Mouse (Mus musculus): Measurements from ENCODE around the gene Plekha5. TPM values are rescaled to one million over a fixed set of nuclear protein-coding genes. Genes with fewer than 3 reads are reported as not detected.
A peak's percentile ranks its signal among the peaks of the same experiment; 100 is the strongest.
"Not testable (repeated sequence)": the region's sequence is repeated elsewhere in the genome, so short reads cannot be mapped to it uniquely, and the experiment has no call there.

Plekha5 gene
- total and polyA plus RNA-seq, 2 experiments from 2014 or later, result 24.2 to 28.8 TPM

DNA sequence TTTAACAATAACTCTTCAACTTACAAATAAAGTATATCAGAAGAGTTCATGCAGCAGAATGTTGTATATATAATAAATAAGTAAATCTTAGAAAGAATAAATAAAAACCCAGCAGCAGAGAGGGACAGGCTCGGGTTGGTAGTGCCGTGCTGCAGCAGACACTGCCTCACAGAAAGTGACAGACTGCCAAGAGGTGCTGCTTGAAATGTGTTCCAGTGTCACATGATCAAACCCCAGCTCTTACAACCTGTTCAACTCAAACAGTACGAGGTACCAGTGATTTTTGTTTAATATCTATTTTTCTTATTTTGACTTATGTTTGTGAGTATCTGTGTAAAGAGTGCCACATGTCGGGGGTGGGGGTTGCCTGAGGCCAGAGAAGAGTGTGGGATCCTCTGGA, 75.1 kb downstream of the Plekha5 start:
- H3K4me1 ChIP-seq (ENCODE audit: insufficient read depth, low read length), result no peaks in the 10 kb centered on the region
- WGBS, result 87% methylated on average over 4 of the region's 4 CpGs
- H3K27ac ChIP-seq (ENCODE audit: low read depth, low read length), result no peak overlapping the region
- TF ChIP-seq CTCF (IDR thresholded peaks at IDR 0.05), result no peak
- DNase-seq (ENCODE audit: low spot score) (no peak), ATAC-seq (ENCODE audit: low FRiP score) (no peak)
- no peak overlapping the region for H3K4me2 ChIP-seq (ENCODE audit: low read depth, low read length, poor library complexity, severe bottlenecking)
- no peaks in the 10 kb centered on the region for H3K9me3 ChIP-seq (ENCODE audit: low read length)
- no peaks in the 10 kb centered on the region for H3K36me3 ChIP-seq (ENCODE audit: insufficient read depth, low read length)
- H3K9ac ChIP-seq (replicated peaks; ENCODE audit: low read length, poor library complexity, severe bottlenecking), result no peak overlapping the region
- H3K4me3 ChIP-seq (ENCODE audit: low read depth, low read length), result no peak overlapping the region
- no peaks in the 10 kb centered on the region for H3K27me3 ChIP-seq (ENCODE audit: insufficient read depth, low read length)

- not testable (repeated sequence) for DNase-seq (ENCODE audit: low spot score); ATAC-seq (ENCODE audit: low FRiP score); H3K27ac ChIP-seq (ENCODE audit: low read depth, low read length); H3K4me2 ChIP-seq (ENCODE audit: low read depth, low read length, poor library complexity, severe bottlenecking); H3K4me3 ChIP-seq (ENCODE audit: low read depth, low read length); H3K27me3 ChIP-seq (ENCODE audit: insufficient read depth, low read length); H3K36me3 ChIP-seq (ENCODE audit: insufficient read depth, low read length); H3K4me1 ChIP-seq (ENCODE audit: insufficient read depth, low read length); H3K9ac ChIP-seq (replicated peaks; ENCODE audit: low read length, poor library complexity, severe bottlenecking); H3K9me3 ChIP-seq (ENCODE audit: low read length)
- peak; percentile 33 for TF ChIP-seq CTCF (IDR thresholded peaks at IDR 0.05)
- WGBS, result 75% methylated on average over 1 of the region's 1 CpGs
Measured at GRCm38 (mm10) chr6:140500829-140501228, 77.0 kb downstream of the Plekha5 start.

GRCm38 (mm10) chr6:140501841-140502240, 78.0 kb downstream of the Plekha5 start:
- DNase-seq (ENCODE audit: low spot score) (no peak), ATAC-seq (ENCODE audit: low FRiP score) (no peak)
- H3K4me1 ChIP-seq (ENCODE audit: insufficient read depth, low read length), result no peaks in the 10 kb centered on the region
- no peak for TF ChIP-seq CTCF (IDR thresholded peaks at IDR 0.05)
- H3K36me3 ChIP-seq (ENCODE audit: insufficient read depth, low read length), result no peaks in the 10 kb centered on the region
- no peaks in the 10 kb centered on the region for H3K9me3 ChIP-seq (ENCODE audit: low read length)
- no peak overlapping the region for H3K4me2 ChIP-seq (ENCODE audit: low read depth, low read length, poor library complexity, severe bottlenecking)
- H3K27me3 ChIP-seq (ENCODE audit: insufficient read depth, low read length), result no peaks in the 10 kb centered on the region
- H3K27ac ChIP-seq (ENCODE audit: low read depth, low read length), result no peak overlapping the region
- H3K4me3 ChIP-seq (ENCODE audit: low read depth, low read length), result no peak overlapping the region
- WGBS, result 86% methylated on average over 7 of the region's 7 CpGs
- no peak overlapping the region for H3K9ac ChIP-seq (replicated peaks; ENCODE audit: low read length, poor library complexity, severe bottlenecking)

GRCm38 (mm10) chr6:140504796-140505195, 80.9 kb downstream of the Plekha5 start:
- no peak overlapping the region for H3K27ac ChIP-seq (ENCODE audit: low read depth, low read length)
- H3K9ac ChIP-seq (replicated peaks; ENCODE audit: low read length, poor library complexity, severe bottlenecking), result no peak overlapping the region
- DNase-seq (ENCODE audit: low spot score), result no peak
- no peaks in the 10 kb centered on the region for H3K27me3 ChIP-seq (ENCODE audit: insufficient read depth, low read length)
- no peak for TF ChIP-seq CTCF (IDR thresholded peaks at IDR 0.05)
- no peaks in the 10 kb centered on the region for H3K9me3 ChIP-seq (ENCODE audit: low read length)
- 84% methylated on average over 9 of the region's 10 CpGs for WGBS
- no peaks in the 10 kb centered on the region; the same call in 1 of the 2 replicates for H3K4me1 ChIP-seq (ENCODE audit: insufficient read depth, low read length)
- H3K36me3 ChIP-seq (ENCODE audit: insufficient read depth, low read length), result no peaks in the 10 kb centered on the region
- H3K4me3 ChIP-seq (ENCODE audit: low read depth, low read length), result no peak overlapping the region
- H3K4me2 ChIP-seq (ENCODE audit: low read depth, low read length, poor library complexity, severe bottlenecking), result no peak overlapping the region
- ATAC-seq (ENCODE audit: low FRiP score), result no peak

DNA sequence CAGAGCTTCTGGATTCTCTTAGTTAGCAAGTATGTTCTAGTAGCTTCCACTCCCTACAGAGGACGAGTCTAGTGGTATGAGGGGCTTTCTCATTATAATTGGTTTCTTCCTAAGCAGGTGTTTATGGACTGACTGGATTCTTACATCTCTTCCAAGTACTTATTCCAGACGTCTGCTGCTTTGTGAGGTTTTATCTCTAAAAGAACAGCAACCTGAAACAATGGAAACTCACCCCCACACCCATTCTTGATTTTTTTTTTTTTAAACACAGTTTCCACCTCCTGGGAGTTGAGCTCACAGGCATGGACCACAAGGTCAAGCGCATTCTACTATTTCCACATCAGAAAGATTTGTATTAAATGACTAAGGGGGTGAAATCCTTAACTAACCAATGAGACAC, 83.8 kb downstream of the Plekha5 start:
- Histone ChIP-seq H3K36me3 (ENCODE audit: insufficient read depth, low read length) (no peaks in the 10 kb centered on the region), H3K4me3 (ENCODE audit: low read depth, low read length) (no peak overlapping the region), H3K4me1 (ENCODE audit: insufficient read depth, low read length) (no peaks in the 10 kb centered on the region; the same call in 1 of the 2 replicates), H3K4me2 (ENCODE audit: low read depth, low read length, poor library complexity, severe bottlenecking) (no peak overlapping the region), H3K27ac (ENCODE audit: low read depth, low read length) (no peak overlapping the region), H3K9ac (replicated peaks; ENCODE audit: low read length, poor library complexity, severe bottlenecking) (no peak overlapping the region), H3K27me3 (ENCODE audit: insufficient read depth, low read length) (no peaks in the 10 kb centered on the region), H3K9me3 (ENCODE audit: low read length) (no peaks in the 10 kb centered on the region)
- 47% methylated on average over 3 of the region's 3 CpGs for WGBS
- TF ChIP-seq CTCF (IDR thresholded peaks at IDR 0.05), result no peak
- ATAC-seq (ENCODE audit: low FRiP score) (no peak), DNase-seq (ENCODE audit: low spot score) (no peak)

- DNase-seq (ENCODE audit: low spot score) (no peak), ATAC-seq (ENCODE audit: low FRiP score) (no peak)
- 59% methylated on average over 13 of the region's 13 CpGs for WGBS
Measured at GRCm38 (mm10) chr6:140508475-140509150, 84.8 kb downstream of the Plekha5 start.

More at GRCm38 (mm10) chr6:140508475-140509150, 84.8 kb downstream of the Plekha5 start:
- no peak for TF ChIP-seq CTCF (IDR thresholded peaks at IDR 0.05)
- Histone ChIP-seq H3K4me2 (ENCODE audit: low read depth, low read length, poor library complexity, severe bottlenecking) (no peak overlapping the region), H3K36me3 (ENCODE audit: insufficient read depth, low read length) (no peaks in the 10 kb centered on the region), H3K9me3 (ENCODE audit: low read length) (no peaks in the 10 kb centered on the region), H3K27ac (ENCODE audit: low read depth, low read length) (no peak overlapping the region), H3K4me3 (ENCODE audit: low read depth, low read length) (no peak overlapping the region), H3K4me1 (ENCODE audit: insufficient read depth, low read length) (no peaks in the 10 kb centered on the region; the same call in 1 of the 2 replicates), H3K9ac (replicated peaks; ENCODE audit: low read length, poor library complexity, severe bottlenecking) (no peak overlapping the region), H3K27me3 (ENCODE audit: insufficient read depth, low read length) (no peaks in the 10 kb centered on the region)
